Mouse (Mus musculus) heart, adult 2 months (tissue): ENCODE measurements around the gene Nr1i3.

Source experiments
- CTCF ChIP-seq: fragments of 200-600 bp; IDR thresholded peaks from 2 replicates; pipeline ENCODE4 v1.8.1; 2022; ENCODE audit warnings: antibody characterized with exemption, mild to moderate bottlenecking, moderate library complexity
- EP300 ChIP-seq: fragments of 200-500 bp; IDR thresholded peaks from 2 replicates; pipeline ENCODE4 v1.6.1; 2011; ENCODE audit warnings: low read depth, low read length, control low read depth; ENCODE audit not compliant: insufficient read depth
- POLR2A ChIP-seq: fragments of 200-500 bp; IDR thresholded peaks from 2 replicates; pipeline ENCODE4 v1.6.1; 2011; ENCODE audit warnings: mild to moderate bottlenecking, low read depth, low read length, control low read depth; ENCODE audit not compliant: insufficient read depth

DNA sequence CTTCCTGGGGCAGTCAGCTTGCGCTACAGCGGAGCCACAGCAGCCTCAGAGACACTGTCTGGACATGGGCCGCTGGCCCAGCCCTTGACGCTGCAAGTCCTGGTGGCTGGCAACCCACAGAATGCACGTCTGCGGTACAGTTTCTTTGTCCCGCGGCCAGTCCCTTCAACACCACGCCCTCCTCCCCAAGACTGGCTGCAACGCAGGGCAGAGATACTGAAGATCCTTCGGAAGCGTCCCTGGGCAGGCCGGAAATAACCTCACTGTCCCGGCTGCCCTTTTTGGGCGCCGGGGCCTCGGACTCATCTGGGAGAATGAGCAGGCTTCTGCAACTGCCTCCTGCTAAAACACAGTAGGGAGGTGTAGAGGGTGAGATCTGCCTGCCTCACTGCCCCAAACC lies 45.2 kb downstream of the Nr1i3 start:
- TF ChIP-seq CTCF: no peak
- no peak for TF ChIP-seq POLR2A
- no peak for TF ChIP-seq EP300
